Mouse (Mus musculus): ENCODE results near the gene Egfl7.

Egfl7 gene

DNA sequence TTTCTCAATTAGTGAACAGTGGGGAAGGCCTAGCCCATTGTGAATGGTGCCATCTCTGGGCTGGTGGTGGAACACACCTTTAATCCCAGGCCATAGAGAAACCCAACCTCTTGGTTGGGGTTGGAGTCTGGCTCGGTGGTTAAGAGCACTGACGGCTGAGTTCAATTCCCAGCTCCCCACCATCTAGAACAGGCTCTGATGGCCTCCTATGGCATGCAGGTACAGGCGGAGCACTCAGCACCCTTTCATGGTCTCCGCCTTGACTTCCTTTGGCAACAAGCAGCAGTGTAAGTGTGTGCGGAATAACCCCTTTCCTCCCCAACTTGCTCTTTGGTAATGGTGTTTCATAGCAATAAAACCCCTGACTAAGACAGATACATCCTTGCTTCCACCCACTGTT, 58.8 kb downstream of the Egfl7 start:
- no peak for DNase-seq (ENCODE audit: low read depth, low spot score)

DNA sequence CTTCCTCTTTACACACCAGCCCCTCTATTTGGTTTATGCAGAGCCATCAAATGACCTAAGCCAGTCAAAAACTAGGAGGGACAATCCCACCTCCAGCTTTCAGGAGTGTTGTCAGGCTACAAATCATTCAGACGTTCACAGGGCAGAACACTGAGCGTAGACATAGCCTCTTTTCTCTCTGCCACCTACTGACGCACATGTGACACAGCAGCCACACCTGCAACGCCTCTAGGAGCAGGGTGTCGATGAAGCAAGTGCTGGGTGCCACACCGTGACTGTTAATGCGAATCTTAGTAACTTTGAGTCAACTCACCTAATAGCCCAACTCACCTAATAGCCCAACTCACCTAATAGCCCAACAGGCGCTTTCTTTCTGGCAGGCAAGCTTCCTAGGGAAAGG, 59.3 kb downstream of the Egfl7 start:
- no peak for DNase-seq (ENCODE audit: low read depth, low spot score)

DNA sequence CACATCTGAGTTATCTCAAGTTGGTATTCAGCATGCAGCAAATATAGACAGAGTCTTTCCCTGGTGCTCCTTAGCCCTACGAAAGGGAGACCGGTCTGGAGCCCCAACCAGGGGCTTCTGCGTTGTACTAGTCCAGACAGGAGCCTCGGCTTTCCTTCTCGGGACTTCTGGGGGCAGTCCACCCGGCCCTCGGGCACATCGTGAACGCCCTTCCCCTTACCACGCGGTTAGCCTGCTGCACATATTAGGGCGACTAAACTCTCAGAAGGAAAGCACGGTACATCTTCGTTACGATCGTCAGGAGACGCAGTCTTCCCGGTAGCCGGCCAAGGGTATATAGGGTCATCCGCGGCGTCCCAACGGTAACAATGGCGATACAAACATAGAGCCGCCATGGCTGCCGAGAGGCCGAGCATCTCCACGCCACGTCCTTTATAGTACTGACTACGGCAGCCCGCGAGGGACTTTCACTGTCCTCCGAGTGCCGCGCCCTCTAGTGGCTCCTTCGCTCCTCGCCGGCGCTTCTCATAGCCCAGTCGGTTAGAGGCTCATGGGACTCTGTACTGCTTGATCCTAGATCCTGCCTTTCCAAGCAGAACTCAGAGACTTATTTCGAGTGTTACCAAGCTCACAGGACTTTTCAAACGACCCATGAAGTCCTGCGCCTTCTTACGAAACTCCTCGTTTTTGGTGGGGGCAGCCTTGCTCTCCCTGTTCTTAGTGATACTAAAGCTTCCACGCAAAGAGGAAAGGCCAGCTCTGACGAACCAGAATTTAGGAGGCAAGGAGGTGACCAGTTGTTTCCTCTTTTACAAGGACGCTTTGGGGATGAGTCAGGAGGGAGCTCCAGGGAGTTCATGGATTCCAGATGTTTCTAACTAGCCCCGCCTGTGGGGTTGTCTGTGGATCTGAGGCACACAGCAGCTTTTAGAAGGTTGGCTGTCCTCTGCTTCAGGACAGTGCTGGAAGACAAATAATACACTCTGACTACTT, 60.3 kb downstream of the Egfl7 start:
- DNase-seq (ENCODE audit: low read depth, low spot score) = peak; percentile 93

DNA sequence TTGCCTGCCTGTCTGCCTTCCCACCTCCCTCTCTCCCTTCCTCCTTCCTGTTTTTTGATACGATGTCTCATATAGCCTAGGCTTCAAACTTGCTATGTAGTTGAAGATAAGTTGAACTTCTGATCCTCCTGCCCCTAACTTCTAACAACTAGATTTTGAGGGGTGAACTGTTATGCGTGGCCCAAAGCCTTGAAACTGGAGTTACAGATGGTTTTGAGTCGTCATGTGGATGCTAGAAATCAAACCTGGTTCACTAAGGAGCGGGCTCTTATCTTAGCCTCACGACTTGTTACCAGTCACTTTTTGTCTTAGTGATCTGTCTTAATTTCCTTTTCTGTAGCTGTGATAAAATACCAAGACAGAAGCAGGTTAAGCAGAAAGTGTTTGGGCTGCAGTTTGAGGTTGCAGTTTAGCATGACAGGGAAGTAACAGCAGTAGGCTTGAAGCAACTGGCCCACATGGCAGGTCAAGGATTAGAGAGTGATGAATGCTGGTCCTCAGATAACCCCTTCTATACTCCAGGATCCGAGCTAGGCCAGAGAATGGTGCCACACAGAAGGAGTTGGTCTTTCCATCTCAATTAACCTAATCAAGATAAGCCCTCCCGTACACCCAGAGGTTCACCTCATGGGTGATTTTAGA, 61.3 kb downstream of the Egfl7 start:
- no peak for DNase-seq (ENCODE audit: low read depth, low spot score)

Measured in retina, adult 2 months (tissue).